Mouse (Mus musculus): ENCODE data around the gene Tnik. TPM values are rescaled to one million over a fixed set of nuclear protein-coding genes. Genes with fewer than 3 reads are reported as not detected.

Gene Tnik
- polyA plus RNA-seq, 1 experiment from 2014 or later = 106 TPM

GRCm38 (mm10) chr3:28725203-28725602, 462.2 kb downstream of the Tnik start:
- Histone ChIP-seq H3K27me3 (ENCODE audit: control insufficient read depth, insufficient read depth, low read length) (no peaks in the 10 kb centered on the region), H3K4me3 (ENCODE audit: low read depth, low read length) (no peak overlapping the region), H3K9ac (replicated peaks; ENCODE audit: low read depth, low read length) (no peak overlapping the region), H3K36me3 (ENCODE audit: control insufficient read depth, insufficient read depth, low read length) (no peaks in the 10 kb centered on the region), H3K4me2 (ENCODE audit: low read depth, low read length) (no peak overlapping the region), H3K27ac (ENCODE audit: low read depth, low read length) (no peak overlapping the region), H3K4me1 (ENCODE audit: control insufficient read depth, insufficient read depth, low read length) (no peaks in the 10 kb centered on the region), H3K9me3 (ENCODE audit: control insufficient read depth, low read length) (no peaks in the 10 kb centered on the region)
- ATAC-seq (ENCODE audit: low read depth) = no peak
- 85% methylated on average over 13 of the region's 13 CpGs for WGBS

Small RNAs within 50 kb of the gene (microRNA-seq; reads per million reads assigned to microRNA genes)
- not detected for gene Mir466q
